Mouse (Mus musculus): ENCODE measurements around the gene Lrp6. TPM values are rescaled to one million over a fixed set of nuclear protein-coding genes. Genes with fewer than 3 reads are reported as not detected.

Gene Lrp6
- polyA plus RNA-seq, 1 experiment = 26.1 TPM

- H3K4me1 ChIP-seq (ENCODE audit: control insufficient read depth, insufficient read depth, low read length) = 0 out of 2 replicates have a peak, but pooled peaks cover 3% of the 10 kb centered on the region
- no peak for TF ChIP-seq CTCF (IDR thresholded peaks at IDR 0.05; ENCODE audit: borderline replicate concordance, insufficient read depth, low read depth, low read length)
- no peak for TF ChIP-seq POLR2A (IDR thresholded peaks at IDR 0.05; ENCODE audit: borderline replicate concordance, insufficient read depth, low read length)
- no peaks in the 10 kb centered on the region for H3K27me3 ChIP-seq (ENCODE audit: control insufficient read depth, insufficient read depth, low read length)
- DNase-seq = no peak
- H3K4me3 ChIP-seq (replicated peaks; ENCODE audit: insufficient read depth, low read depth, low read length) = no peak overlapping the region
- 89% methylated on average over 5 of the region's 5 CpGs for WGBS
- no peak overlapping the region for H3K27ac ChIP-seq (ENCODE audit: insufficient read depth, low read length)
Measured at GRCm38 (mm10) chr6:134428455-134428854, 138.3 kb downstream of the Lrp6 start.

GRCm38 (mm10) chr6:134427165-134427564 lies 139.6 kb downstream of the Lrp6 start:
- TF ChIP-seq CTCF (IDR thresholded peaks at IDR 0.05; ENCODE audit: borderline replicate concordance, insufficient read depth, low read depth, low read length) (no peak), POLR2A (IDR thresholded peaks at IDR 0.05; ENCODE audit: borderline replicate concordance, insufficient read depth, low read length) (no peak)
- DNase-seq = no peak
- Histone ChIP-seq H3K27me3 (ENCODE audit: control insufficient read depth, insufficient read depth, low read length) (no peaks in the 10 kb centered on the region), H3K27ac (ENCODE audit: insufficient read depth, low read length) (no peak overlapping the region), H3K4me1 (ENCODE audit: control insufficient read depth, insufficient read depth, low read length) (0 out of 2 replicates have a peak, but pooled peaks cover 3% of the 10 kb centered on the region), H3K4me3 (replicated peaks; ENCODE audit: insufficient read depth, low read depth, low read length) (no peak overlapping the region)
- WGBS = 77% methylated on average over 3 of the region's 3 CpGs

- 19% methylated on average over 11 of the region's 11 CpGs for WGBS
- 0 out of 2 replicates have a peak, but pooled peaks cover 3% of the 10 kb centered on the region for H3K4me1 ChIP-seq (ENCODE audit: control insufficient read depth, insufficient read depth, low read length)
- peak; percentile 62 to 63 for DNase-seq
- H3K27me3 ChIP-seq (ENCODE audit: control insufficient read depth, insufficient read depth, low read length) = no peaks in the 10 kb centered on the region
- TF ChIP-seq CTCF (IDR thresholded peaks at IDR 0.05; ENCODE audit: borderline replicate concordance, insufficient read depth, low read depth, low read length) (peak; percentile 80), POLR2A (IDR thresholded peaks at IDR 0.05; ENCODE audit: borderline replicate concordance, insufficient read depth, low read length) (no peak)
- no peak overlapping the region for H3K27ac ChIP-seq (ENCODE audit: insufficient read depth, low read length)
- H3K4me3 ChIP-seq (replicated peaks; ENCODE audit: insufficient read depth, low read depth, low read length) = peak overlapping the region; percentile 23
Measured at GRCm38 (mm10) chr6:134425216-134425717, 141.5 kb downstream of the Lrp6 start.

GRCm38 (mm10) chr6:134421921-134422320 lies 144.8 kb downstream of the Lrp6 start:
- H3K4me1 ChIP-seq (ENCODE audit: control insufficient read depth, insufficient read depth, low read length) = 0 out of 2 replicates have a peak, but pooled peaks cover 3% of the 10 kb centered on the region
- 64% methylated on average over 6 of the region's 6 CpGs for WGBS
- DNase-seq = no peak
- H3K4me3 ChIP-seq (replicated peaks; ENCODE audit: insufficient read depth, low read depth, low read length) = no peak overlapping the region
- TF ChIP-seq CTCF (IDR thresholded peaks at IDR 0.05; ENCODE audit: borderline replicate concordance, insufficient read depth, low read depth, low read length) (no peak), POLR2A (IDR thresholded peaks at IDR 0.05; ENCODE audit: borderline replicate concordance, insufficient read depth, low read length) (no peak)
- H3K27me3 ChIP-seq (ENCODE audit: control insufficient read depth, insufficient read depth, low read length) = no peaks in the 10 kb centered on the region
- no peak overlapping the region for H3K27ac ChIP-seq (ENCODE audit: insufficient read depth, low read length)

GRCm38 (mm10) chr6:134420375-134420774 lies 146.4 kb downstream of the Lrp6 start:
- TF ChIP-seq POLR2A (IDR thresholded peaks at IDR 0.05; ENCODE audit: borderline replicate concordance, insufficient read depth, low read length) (no peak), CTCF (IDR thresholded peaks at IDR 0.05; ENCODE audit: borderline replicate concordance, insufficient read depth, low read depth, low read length) (no peak)
- Histone ChIP-seq H3K4me3 (replicated peaks; ENCODE audit: insufficient read depth, low read depth, low read length) (no peak overlapping the region), H3K4me1 (ENCODE audit: control insufficient read depth, insufficient read depth, low read length) (0 out of 2 replicates have a peak, but pooled peaks cover 1% of the 10 kb centered on the region), H3K27me3 (ENCODE audit: control insufficient read depth, insufficient read depth, low read length) (no peaks in the 10 kb centered on the region), H3K27ac (ENCODE audit: insufficient read depth, low read length) (no peak overlapping the region)
- no peak for DNase-seq
- WGBS = 84% methylated on average over 8 of the region's 8 CpGs

- DNase-seq = no peak
- Histone ChIP-seq H3K4me3 (replicated peaks; ENCODE audit: insufficient read depth, low read depth, low read length) (no peak overlapping the region), H3K27me3 (ENCODE audit: control insufficient read depth, insufficient read depth, low read length) (no peaks in the 10 kb centered on the region), H3K4me1 (ENCODE audit: control insufficient read depth, insufficient read depth, low read length) (no peaks in the 10 kb centered on the region), H3K27ac (ENCODE audit: insufficient read depth, low read length) (no peak overlapping the region)
- no peak for TF ChIP-seq CTCF (IDR thresholded peaks at IDR 0.05; ENCODE audit: borderline replicate concordance, insufficient read depth, low read depth, low read length)
- no peak for TF ChIP-seq POLR2A (IDR thresholded peaks at IDR 0.05; ENCODE audit: borderline replicate concordance, insufficient read depth, low read length)
- 65% methylated on average over 3 of the region's 3 CpGs for WGBS
Measured at GRCm38 (mm10) chr6:134417886-134418285, 148.9 kb downstream of the Lrp6 start.

- TF ChIP-seq CTCF (IDR thresholded peaks at IDR 0.05; ENCODE audit: borderline replicate concordance, insufficient read depth, low read depth, low read length) (no peak), POLR2A (IDR thresholded peaks at IDR 0.05; ENCODE audit: borderline replicate concordance, insufficient read depth, low read length) (no peak)
- Histone ChIP-seq H3K4me1 (ENCODE audit: control insufficient read depth, insufficient read depth, low read length) (no peaks in the 10 kb centered on the region), H3K4me3 (replicated peaks; ENCODE audit: insufficient read depth, low read depth, low read length) (no peak overlapping the region), H3K27me3 (ENCODE audit: control insufficient read depth, insufficient read depth, low read length) (no peaks in the 10 kb centered on the region), H3K27ac (ENCODE audit: insufficient read depth, low read length) (no peak overlapping the region)
- WGBS = 65% methylated on average over 3 of the region's 3 CpGs
- no peak for DNase-seq
Measured at GRCm38 (mm10) chr6:134416556-134417105, 150.1 kb downstream of the Lrp6 start.

- Histone ChIP-seq H3K4me1 (ENCODE audit: control insufficient read depth, insufficient read depth, low read length) (no peaks in the 10 kb centered on the region), H3K27ac (ENCODE audit: insufficient read depth, low read length) (no peak overlapping the region), H3K27me3 (ENCODE audit: control insufficient read depth, insufficient read depth, low read length) (no peaks in the 10 kb centered on the region), H3K4me3 (replicated peaks; ENCODE audit: insufficient read depth, low read depth, low read length) (no peak overlapping the region)
- no peak for TF ChIP-seq CTCF (IDR thresholded peaks at IDR 0.05; ENCODE audit: borderline replicate concordance, insufficient read depth, low read depth, low read length)
- no peak for TF ChIP-seq POLR2A (IDR thresholded peaks at IDR 0.05; ENCODE audit: borderline replicate concordance, insufficient read depth, low read length)
- DNase-seq = peak in 1 of 2 experiments; percentile 6
- 83% methylated on average over 4 of the region's 4 CpGs for WGBS
Measured at GRCm38 (mm10) chr6:134414532-134414883, 152.3 kb downstream of the Lrp6 start.

Measured in cerebellum, adult 2 months (tissue).